Mouse (Mus musculus) erythroblast, embryonic 14.5 days (primary cell): Measurements from ENCODE around the gene Frmd4a. TPM values are rescaled to one million over a fixed set of nuclear protein-coding genes. Genes with fewer than 3 reads are reported as not detected.

ENCODE experiments used
- H3K27me3 ChIP-seq: 2 replicates; pipeline ENCODE4 v1.6.1; 2012; ENCODE audit warnings: inconsistent platforms; ENCODE audit not compliant: control insufficient read depth
- H3K36me3 ChIP-seq: 2 replicates; pipeline ENCODE4 v1.6.1; 2012; ENCODE audit warnings: mild to moderate bottlenecking, inconsistent platforms; ENCODE audit not compliant: control insufficient read depth
- H3K4me1 ChIP-seq: 2 replicates; pipeline ENCODE4 v1.6.1; 2012; ENCODE audit warnings: inconsistent platforms; ENCODE audit not compliant: control insufficient read depth
- H3K4me3 ChIP-seq: replicated peaks from 2 replicates; pipeline ENCODE3; 2012; ENCODE audit warnings: moderate library complexity, mild to moderate bottlenecking, inconsistent platforms
- H3K9me3 ChIP-seq: 2 replicates; pipeline ENCODE4 v1.6.1; 2012; ENCODE audit warnings: low read length, inconsistent platforms, mixed read lengths; ENCODE audit not compliant: control insufficient read depth
- GATA1 ChIP-seq: IDR thresholded peaks from 2 replicates; pipeline ENCODE4 v1.6.1; 2012; ENCODE audit warnings: low read length, inconsistent platforms, mixed read lengths
- TAL1 ChIP-seq: IDR thresholded peaks from 3 replicates; pipeline ENCODE4 v1.6.1; 2012; ENCODE audit warnings: low read length, inconsistent platforms, mixed read lengths
- polyA plus RNA-seq: library from polyadenylated mRNA; stranded (reverse); fragments of >175 nt; gene quantifications from 2 replicates; pipeline ENCODE4 v1.2.3, GENCODE M21; 2012

Gene Frmd4a
- polyA plus RNA-seq, 1 experiment: 5.0 TPM

DNA sequence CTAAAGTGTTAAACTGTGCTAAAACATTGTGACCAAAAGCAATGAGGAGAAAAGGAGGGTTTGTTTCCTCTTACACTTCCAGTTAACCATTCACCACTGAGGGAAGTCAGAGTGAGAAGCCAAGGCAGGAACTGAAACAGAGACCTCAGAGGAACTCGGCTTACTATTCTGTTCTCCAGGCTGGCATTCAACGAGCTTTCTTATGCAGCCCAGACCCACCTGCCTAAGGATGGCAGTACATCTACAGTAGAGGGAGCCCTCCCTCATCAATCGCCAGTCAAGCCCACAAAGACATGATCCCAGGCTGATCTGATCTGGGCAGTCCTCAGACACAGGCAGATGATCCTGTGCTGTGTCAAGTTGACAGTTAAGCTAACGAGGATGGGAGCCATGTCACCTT, 555.9 kb downstream of the Frmd4a start:
- Histone ChIP-seq H3K4me3 (peak overlapping the region; percentile 43), H3K9me3 (no peaks in the 10 kb centered on the region), H3K36me3 (peaks cover 100% of the 10 kb centered on the region), H3K4me1 (peaks cover 78% of the 10 kb centered on the region), H3K27me3 (no peaks in the 10 kb centered on the region)
- TF ChIP-seq GATA1: no peak
- TF ChIP-seq TAL1: no peak

GRCm38 (mm10) chr2:4574251-4574650, 556.7 kb downstream of the Frmd4a start:
- peaks cover 69% of the 10 kb centered on the region for H3K4me1 ChIP-seq

DNA sequence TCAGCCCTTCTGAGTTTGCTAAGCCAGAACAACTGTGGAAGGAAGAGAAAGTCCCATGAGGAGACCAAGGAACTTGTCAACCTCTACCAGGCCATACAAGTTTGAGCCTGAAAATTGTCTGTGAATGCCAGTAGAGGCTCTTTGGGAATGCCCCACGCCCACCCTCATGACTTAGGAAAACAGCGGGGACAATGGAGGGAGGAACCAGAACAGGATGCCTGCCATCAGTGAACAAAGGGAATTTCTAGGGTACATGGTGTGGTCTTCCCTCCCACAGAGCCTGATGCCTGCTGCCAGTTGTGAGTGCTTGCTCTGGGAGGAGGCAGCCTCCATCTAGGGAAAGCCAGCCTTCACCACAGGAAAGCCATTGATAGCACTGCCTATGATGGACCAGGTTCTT, 557.6 kb downstream of the Frmd4a start:
- Histone ChIP-seq H3K36me3 (peaks cover 100% of the 10 kb centered on the region), H3K4me3 (no peak overlapping the region), H3K27me3 (no peaks in the 10 kb centered on the region), H3K4me1 (peaks cover 65% of the 10 kb centered on the region), H3K9me3 (no peaks in the 10 kb centered on the region)
- TF ChIP-seq GATA1 (no peak), TAL1 (no peak)

More at GRCm38 (mm10) chr2:4574251-4574650, 556.7 kb downstream of the Frmd4a start:
- no peaks in the 10 kb centered on the region for H3K9me3 ChIP-seq
- H3K4me3 ChIP-seq: no peak overlapping the region
- H3K36me3 ChIP-seq: peaks cover 100% of the 10 kb centered on the region
- TF ChIP-seq GATA1 (no peak), TAL1 (no peak)
- H3K27me3 ChIP-seq: no peaks in the 10 kb centered on the region

GRCm38 (mm10) chr2:4575975-4576374, 558.5 kb downstream of the Frmd4a start:
- peaks cover 60% of the 10 kb centered on the region for H3K4me1 ChIP-seq

GRCm38 (mm10) chr2:4578291-4578690, 560.8 kb downstream of the Frmd4a start:
- peaks cover 100% of the 10 kb centered on the region for H3K36me3 ChIP-seq
- no peaks in the 10 kb centered on the region for H3K9me3 ChIP-seq
- TF ChIP-seq GATA1 (no peak), TAL1 (no peak)
- H3K27me3 ChIP-seq: no peaks in the 10 kb centered on the region
- H3K4me3 ChIP-seq: no peak overlapping the region
- H3K4me1 ChIP-seq: peaks cover 49% of the 10 kb centered on the region

More at GRCm38 (mm10) chr2:4575975-4576374, 558.5 kb downstream of the Frmd4a start:
- Histone ChIP-seq H3K27me3 (no peaks in the 10 kb centered on the region), H3K4me3 (no peak overlapping the region), H3K9me3 (no peaks in the 10 kb centered on the region), H3K36me3 (peaks cover 100% of the 10 kb centered on the region)
- TF ChIP-seq TAL1 (no peak), GATA1 (no peak)

DNA sequence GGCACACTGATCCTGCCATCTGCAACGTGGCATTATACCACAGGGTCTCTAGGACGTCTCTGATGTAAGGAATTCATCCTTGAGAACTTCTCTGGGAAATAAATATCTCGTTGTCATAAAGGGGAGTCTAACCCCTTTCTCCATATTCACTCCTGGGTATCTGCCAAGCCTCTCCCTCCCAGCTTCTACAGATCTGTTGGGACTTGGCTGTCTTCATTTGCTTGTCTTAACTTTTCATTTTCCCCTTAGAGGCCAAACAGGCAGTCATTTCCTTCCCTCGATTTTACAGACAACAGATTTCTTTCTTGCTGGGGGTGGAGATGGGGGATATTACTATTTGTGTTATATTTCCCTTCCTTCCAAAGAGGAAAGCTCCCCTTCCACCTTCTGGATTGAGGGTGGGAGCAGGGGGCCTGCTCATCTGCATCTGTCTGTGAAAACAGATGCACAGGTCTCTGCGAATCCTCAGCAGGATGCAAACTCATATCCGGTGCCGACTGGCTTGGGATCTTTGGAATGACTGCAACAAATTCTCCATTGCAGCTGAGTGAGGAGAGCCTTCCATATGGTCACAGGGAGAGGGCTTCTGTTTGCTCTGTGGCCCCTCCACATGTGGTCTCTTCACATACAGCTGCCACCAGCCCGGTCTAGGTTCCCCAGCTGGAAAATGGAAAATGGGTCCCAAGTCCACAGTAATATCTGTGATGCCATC, 562.0 kb downstream of the Frmd4a start:
- no peak overlapping the region for H3K4me3 ChIP-seq
- H3K9me3 ChIP-seq: no peaks in the 10 kb centered on the region
- H3K4me1 ChIP-seq: peaks cover 40% of the 10 kb centered on the region
- H3K36me3 ChIP-seq: peaks cover 100% of the 10 kb centered on the region
- TF ChIP-seq TAL1 (no peak), GATA1 (no peak)
- no peaks in the 10 kb centered on the region for H3K27me3 ChIP-seq

DNA sequence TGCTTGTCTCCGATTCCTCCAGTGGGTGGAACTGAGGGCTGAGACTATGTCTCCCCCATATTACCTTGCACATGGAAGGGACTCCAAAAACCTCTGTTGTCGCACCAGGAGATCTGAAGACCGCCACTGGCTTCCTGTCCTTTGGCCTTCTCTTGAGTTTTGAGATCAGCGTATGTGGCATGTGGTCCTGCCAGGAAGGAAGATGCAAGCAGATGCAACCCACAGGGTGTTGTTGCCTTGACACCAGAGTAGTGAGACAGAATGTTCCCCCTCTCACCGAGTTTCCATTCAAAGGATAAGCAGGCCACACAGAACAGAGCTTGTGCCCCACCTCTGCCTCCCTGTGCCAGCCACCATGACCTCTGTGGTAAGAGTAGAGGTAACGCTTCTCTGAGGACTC, 563.1 kb downstream of the Frmd4a start:
- no peak overlapping the region for H3K4me3 ChIP-seq
- peaks cover 100% of the 10 kb centered on the region for H3K36me3 ChIP-seq
- H3K4me1 ChIP-seq: peaks cover 28% of the 10 kb centered on the region
- H3K9me3 ChIP-seq: no peaks in the 10 kb centered on the region
- no peak for TF ChIP-seq TAL1
- TF ChIP-seq GATA1: no peak
- H3K27me3 ChIP-seq: no peaks in the 10 kb centered on the region

- H3K27me3 ChIP-seq: no peaks in the 10 kb centered on the region
- H3K4me1 ChIP-seq: peaks cover 27% of the 10 kb centered on the region
- H3K36me3 ChIP-seq: peaks cover 100% of the 10 kb centered on the region
- no peak overlapping the region for H3K4me3 ChIP-seq
- TF ChIP-seq TAL1 (no peak), GATA1 (no peak)
- no peaks in the 10 kb centered on the region for H3K9me3 ChIP-seq
Measured at GRCm38 (mm10) chr2:4582930-4583329, 565.4 kb downstream of the Frmd4a start.

DNA sequence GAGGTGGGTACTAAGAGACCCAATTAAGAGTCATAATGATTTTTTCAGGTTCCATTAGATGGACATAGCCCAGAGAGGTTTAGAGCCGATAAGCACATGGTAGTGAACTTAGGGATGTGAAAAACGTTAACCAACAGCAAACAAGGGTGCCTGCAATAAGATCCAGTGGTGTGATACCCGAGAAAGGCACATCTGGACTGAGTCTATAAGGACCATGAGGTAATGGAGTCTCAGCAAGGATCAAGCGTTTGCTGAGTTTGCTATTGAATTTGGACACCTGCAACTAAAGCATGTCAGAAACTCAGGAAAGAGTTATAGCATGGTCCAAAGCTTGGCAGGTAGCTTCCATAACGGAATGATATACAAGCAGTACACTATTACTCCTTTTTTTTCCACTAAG, 566.7 kb downstream of the Frmd4a start:
- Histone ChIP-seq H3K4me3 (no peak overlapping the region), H3K9me3 (no peaks in the 10 kb centered on the region), H3K36me3 (peaks cover 100% of the 10 kb centered on the region), H3K27me3 (no peaks in the 10 kb centered on the region), H3K4me1 (peaks cover 29% of the 10 kb centered on the region)
- TF ChIP-seq GATA1 (no peak), TAL1 (no peak)

DNA sequence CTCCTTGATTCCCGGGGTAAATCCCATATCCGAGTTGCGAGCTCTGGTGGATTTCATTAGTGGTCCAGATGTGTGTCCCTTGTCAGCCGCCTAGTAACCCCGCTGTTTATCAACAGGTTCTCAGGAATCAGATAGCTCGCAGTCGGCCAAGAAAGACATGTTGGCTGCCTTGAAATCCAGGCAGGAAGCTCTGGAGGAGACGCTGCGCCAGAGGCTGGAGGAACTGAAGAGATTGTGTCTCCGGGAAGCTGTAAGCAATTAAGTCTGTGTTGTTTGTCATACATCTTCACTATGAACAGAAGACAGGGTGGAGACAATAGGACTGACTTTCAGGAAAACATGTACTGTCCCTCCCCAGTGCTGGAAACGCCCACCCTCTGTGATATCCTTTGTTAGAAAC, 568.7 kb downstream of the Frmd4a start:
- Histone ChIP-seq H3K9me3 (no peaks in the 10 kb centered on the region), H3K27me3 (no peaks in the 10 kb centered on the region), H3K4me3 (no peak overlapping the region), H3K4me1 (peaks cover 20% of the 10 kb centered on the region), H3K36me3 (peaks cover 100% of the 10 kb centered on the region)
- TF ChIP-seq GATA1 (no peak), TAL1 (no peak)
